Mouse (Mus musculus): ENCODE data around the gene Dusp28. TPM values are rescaled to one million over a fixed set of nuclear protein-coding genes. Genes with fewer than 3 reads are reported as not detected.

Gene Dusp28
- total and polyA plus RNA-seq, 3 experiments = 3.6 to 4.6 (median 3.6) TPM

GRCm38 (mm10) chr1:92935977-92936376 is 29.2 kb downstream of the Dusp28 start:
- H3K4me1 ChIP-seq (ENCODE audit: control insufficient read depth in 1 of 2, insufficient read depth in 2 of 2) = peaks cover 9 to 25% of the 10 kb centered on the region in 2 experiments
- peak overlapping the region in 2 of 3 experiments; percentile 79 to 85 for H3K4me3 ChIP-seq (replicated peaks in 1 of 3; ENCODE audit: low read depth in 2 of 3, low read length in 2 of 3, poor library complexity in 1 of 3)
- H3K79me2 ChIP-seq (replicated peaks; ENCODE audit: control insufficient read depth, extremely low read depth, insufficient read depth, poor library complexity, severe bottlenecking) = peaks cover 4% of the 10 kb centered on the region
- H3K9me3 ChIP-seq (replicated peaks; ENCODE audit: low read length) = no peaks in the 10 kb centered on the region
- DNase-seq (ENCODE audit: extremely low read depth) = peak; percentile 34
- no peaks in the 10 kb centered on the region for H3K27me3 ChIP-seq (replicated peaks)
- H3K9ac ChIP-seq (ENCODE audit: insufficient read depth, low read depth) = no peak overlapping the region
- in situ Hi-C loops (cut with MboI; ENCODE audit: low pct_ligation_motif_present, low pct_unique_long_range_greater_than_20kb, low sequenced_read_pairs) = no loop called here
- H3K4me2 ChIP-seq (ENCODE audit: insufficient read depth, low read depth, poor library complexity, severe bottlenecking) = peak overlapping the region; percentile 94
- no peak overlapping the region for H3K27ac ChIP-seq (ENCODE audit: insufficient read depth, low read depth)
- peaks cover 25 to 37% of the 10 kb centered on the region in 2 experiments for H3K36me3 ChIP-seq (replicated peaks in 1 of 2; ENCODE audit: control insufficient read depth in 1 of 2, insufficient read depth in 1 of 2, low read length in 1 of 2)
- no peak for TF ChIP-seq CHD2 (IDR thresholded peaks at IDR 0.05; ENCODE audit: low read length)
- peak; percentile 21 for TF ChIP-seq SMC3 (IDR thresholded peaks at IDR 0.05; ENCODE audit: low read depth, low read length)
- TF ChIP-seq NELFE (IDR thresholded peaks at IDR 0.05; ENCODE audit: low read depth, low read length) = no peak
- TF ChIP-seq CTCF (conservative IDR thresholded peaks at IDR 0.05 in 1 of 2, IDR thresholded peaks at IDR 0.05 in 1 of 2; ENCODE audit: low read depth in 2 of 2, low read length in 2 of 2) = peak in 1 of 2 experiments; percentile 42; a peak in 2 of 4 replicates
- TF ChIP-seq ZNF384 (IDR thresholded peaks at IDR 0.05; ENCODE audit: low read depth, low read length) = peak; percentile 55; the same call in 1 of the 2 replicates
- dilution Hi-C loops (cut with MboI; ENCODE audit: extremely low pct_ligation_motif_present, extremely low pct_unique_long_range_greater_than_20kb, low sequenced_read_pairs) = no loop called here

DNA sequence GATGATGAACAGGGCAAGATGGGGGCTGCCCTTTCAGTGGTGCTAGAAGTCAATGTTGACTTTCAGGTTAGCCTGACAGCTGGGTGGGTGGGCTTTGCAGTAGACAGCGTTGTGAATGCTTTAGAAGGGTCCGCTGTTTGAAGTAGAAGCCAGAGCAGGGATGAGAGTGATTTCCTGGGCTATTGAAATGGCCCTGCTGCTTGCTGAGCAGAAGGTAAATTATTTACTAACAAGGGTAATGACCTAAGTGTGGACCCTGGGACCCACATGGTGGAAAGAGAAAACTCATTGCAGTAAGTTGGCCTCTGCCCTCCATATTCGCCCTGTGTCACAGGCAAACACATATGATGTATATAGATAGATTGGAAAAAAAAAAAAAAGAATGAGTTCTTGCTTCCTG is 29.7 kb downstream of the Dusp28 start:
- TF ChIP-seq ETS1 (conservative IDR thresholded peaks at IDR 0.05; ENCODE audit: low read depth, low read length) = no peak
- TF ChIP-seq NELFE (IDR thresholded peaks at IDR 0.05; ENCODE audit: low read depth, low read length) = no peak
- no peak for TF ChIP-seq SIN3A (IDR thresholded peaks at IDR 0.05; ENCODE audit: low read length)
- no peak for TF ChIP-seq PAX5 (IDR thresholded peaks at IDR 0.05; ENCODE audit: low read length)
- TF ChIP-seq SMC3 (IDR thresholded peaks at IDR 0.05; ENCODE audit: low read depth, low read length) = no peak
- no peak for TF ChIP-seq JUND (conservative IDR thresholded peaks at IDR 0.05; ENCODE audit: low read depth, low read length)
- no peak for TF ChIP-seq ZC3H11A (IDR thresholded peaks at IDR 0.05; ENCODE audit: low read depth, low read length)
- dilution Hi-C loops (cut with MboI; ENCODE audit: extremely low pct_ligation_motif_present, extremely low pct_unique_long_range_greater_than_20kb, low sequenced_read_pairs) = no loop called here
- no peaks in the 10 kb centered on the region for H3K9me3 ChIP-seq (replicated peaks; ENCODE audit: low read length)
- H3K4me3 ChIP-seq (replicated peaks in 1 of 3; ENCODE audit: low read depth in 2 of 3, low read length in 2 of 3, poor library complexity in 1 of 3) = no peak overlapping the region
- peaks cover 27 to 40% of the 10 kb centered on the region in 2 experiments for H3K36me3 ChIP-seq (replicated peaks in 1 of 2; ENCODE audit: control insufficient read depth in 1 of 2, insufficient read depth in 1 of 2, low read length in 1 of 2)
- H3K9ac ChIP-seq (ENCODE audit: insufficient read depth, low read depth) = no peak overlapping the region
- H3K27ac ChIP-seq (ENCODE audit: insufficient read depth, low read depth) = no peak overlapping the region
- peaks cover 4% of the 10 kb centered on the region for H3K79me2 ChIP-seq (replicated peaks; ENCODE audit: control insufficient read depth, extremely low read depth, insufficient read depth, poor library complexity, severe bottlenecking)
- no peak for DNase-seq (ENCODE audit: extremely low read depth)
- H3K27me3 ChIP-seq (replicated peaks) = no peaks in the 10 kb centered on the region
- in situ Hi-C loops (cut with MboI; ENCODE audit: low pct_ligation_motif_present, low pct_unique_long_range_greater_than_20kb, low sequenced_read_pairs) = no loop called here
- no peak overlapping the region for H3K4me2 ChIP-seq (ENCODE audit: insufficient read depth, low read depth, poor library complexity, severe bottlenecking)
- H3K4me1 ChIP-seq (ENCODE audit: control insufficient read depth in 1 of 2, insufficient read depth in 2 of 2) = peaks cover 9 to 25% of the 10 kb centered on the region in 2 experiments

- H3K4me2 ChIP-seq (ENCODE audit: insufficient read depth, low read depth, poor library complexity, severe bottlenecking) = no peak overlapping the region
- dilution Hi-C loops (cut with MboI; ENCODE audit: extremely low pct_ligation_motif_present, extremely low pct_unique_long_range_greater_than_20kb, low sequenced_read_pairs) = no loop called here
These were observed 31.0 kb downstream of the Dusp28 start for GRCm38 (mm10) chr1:92937797-92938196.

More at GRCm38 (mm10) chr1:92937797-92938196, 31.0 kb downstream of the Dusp28 start:
- Histone ChIP-seq H3K4me3 (replicated peaks in 1 of 3; ENCODE audit: low read depth in 2 of 3, low read length in 2 of 3, poor library complexity in 1 of 3) (no peak overlapping the region), H3K27me3 (replicated peaks) (no peaks in the 10 kb centered on the region), H3K36me3 (replicated peaks in 1 of 2; ENCODE audit: control insufficient read depth in 1 of 2, insufficient read depth in 1 of 2, low read length in 1 of 2) (peaks cover 34 to 53% of the 10 kb centered on the region in 2 experiments), H3K4me1 (ENCODE audit: control insufficient read depth in 1 of 2, insufficient read depth in 2 of 2) (peaks cover 9 to 24% of the 10 kb centered on the region in 2 experiments), H3K79me2 (replicated peaks; ENCODE audit: control insufficient read depth, extremely low read depth, insufficient read depth, poor library complexity, severe bottlenecking) (peaks cover 4% of the 10 kb centered on the region), H3K9me3 (replicated peaks; ENCODE audit: low read length) (no peaks in the 10 kb centered on the region), H3K27ac (ENCODE audit: insufficient read depth, low read depth) (no peak overlapping the region), H3K9ac (ENCODE audit: insufficient read depth, low read depth) (no peak overlapping the region)
- TF ChIP-seq BHLHE40 (IDR thresholded peaks at IDR 0.05; ENCODE audit: low read depth, low read length) (no peak), ZKSCAN1 (IDR thresholded peaks at IDR 0.05; ENCODE audit: borderline replicate concordance, low read depth, low read length) (no peak), ETS1 (conservative IDR thresholded peaks at IDR 0.05; ENCODE audit: low read depth, low read length) (no peak), MAFK (IDR thresholded peaks at IDR 0.05; ENCODE audit: insufficient replicate concordance, low read length) (no peak), EP300 (IDR thresholded peaks at IDR 0.05; ENCODE audit: low read length) (no peak), ZC3H11A (IDR thresholded peaks at IDR 0.05; ENCODE audit: low read depth, low read length) (no peak), POLR2AphosphoS2 (IDR thresholded peaks at IDR 0.05; ENCODE audit: low read depth, low read length) (no peak), TCF12 (IDR thresholded peaks at IDR 0.05; ENCODE audit: low read depth, low read length) (no peak), PAX5 (IDR thresholded peaks at IDR 0.05; ENCODE audit: low read length) (no peak), MAZ (IDR thresholded peaks at IDR 0.05; ENCODE audit: low read depth, low read length) (no peak)
- in situ Hi-C loops (cut with MboI; ENCODE audit: low pct_ligation_motif_present, low pct_unique_long_range_greater_than_20kb, low sequenced_read_pairs) = no loop called here
- no peak for DNase-seq (ENCODE audit: extremely low read depth)

Data from CH12.LX (cell line).